Mouse (Mus musculus) testis, adult 2 months (tissue): Measurements from ENCODE around the gene Grap2.

Experiments
- CTCF ChIP-seq: fragments of 200-500 bp; IDR thresholded peaks from 2 replicates; pipeline ENCODE4 v1.5.1; 2012; ENCODE audit warnings: low read depth, mild to moderate bottlenecking, inconsistent platforms, low read length, moderate library complexity; ENCODE audit not compliant: control insufficient read depth, insufficient read depth, insufficient replicate concordance
- POLR2A ChIP-seq: fragments of 200-500 bp; IDR thresholded peaks from 2 replicates; pipeline ENCODE4 v1.6.1; 2012; ENCODE audit warnings: low read depth, mild to moderate bottlenecking, inconsistent platforms, low read length, moderate library complexity; ENCODE audit not compliant: control insufficient read depth

DNA sequence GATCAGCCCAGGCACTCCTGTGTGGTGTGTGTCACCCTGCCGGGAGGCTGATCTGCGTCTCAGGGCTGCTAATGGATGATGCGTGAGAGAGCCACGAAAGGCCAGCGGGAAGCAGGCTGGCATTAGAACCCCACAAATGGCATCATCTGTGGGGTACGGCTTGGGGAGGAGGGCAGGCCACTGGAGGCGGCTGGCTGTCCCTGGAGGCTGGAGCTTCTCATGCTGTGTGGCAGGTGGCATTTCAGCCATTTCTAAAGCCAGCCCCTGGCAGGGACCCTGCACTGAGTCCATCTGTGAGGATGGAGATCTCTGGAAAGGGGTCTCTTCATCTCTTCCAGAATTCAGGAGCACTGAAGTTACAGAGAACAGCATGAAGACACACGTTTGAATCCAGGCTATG, 48.0 kb downstream of the Grap2 start:
- no peak for TF ChIP-seq CTCF
- TF ChIP-seq POLR2A = no peak
